Mouse (Mus musculus): ENCODE measurements at regions not wholly inside any gene's neighbourhood (a gene's known extent, or its start where the extent isn't known, plus 50 kb on each side); places are given as distances from the start of the nearest gene placed in this dataset.

DNA sequence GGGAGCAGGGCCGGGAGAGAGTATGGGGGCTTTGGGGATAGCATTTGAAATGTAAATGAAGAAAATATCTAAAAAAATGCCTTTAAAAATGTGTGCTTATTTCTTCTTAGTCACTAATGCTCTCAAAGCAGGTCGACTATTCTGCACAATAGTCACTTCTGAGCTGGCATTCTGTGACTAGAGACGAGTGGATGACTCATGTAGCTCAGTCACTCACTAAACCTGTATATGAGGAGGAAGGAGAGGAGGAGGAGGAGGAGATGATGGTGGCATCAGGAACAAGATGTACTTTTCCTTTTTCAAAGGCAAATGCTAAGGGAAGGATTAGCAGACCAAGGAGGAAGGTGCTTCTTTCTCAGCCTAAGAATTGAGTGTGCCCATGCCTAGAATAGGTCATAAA, 276.0 kb upstream of the Myo3a start:
- Histone ChIP-seq H3K79me2 (ENCODE audit: control insufficient read depth, insufficient read depth) (no peaks in the 10 kb centered on the region), H3K4me3 (no peak overlapping the region), H3ac (ENCODE audit: control insufficient read depth, insufficient read length) (no peak overlapping the region), H3K27me3 (ENCODE audit: control insufficient read depth, insufficient read depth, insufficient read length) (no peaks in the 10 kb centered on the region), H3K36me3 (ENCODE audit: control insufficient read depth, insufficient read depth) (no peaks in the 10 kb centered on the region), H3K4me2 (ENCODE audit: low read depth) (no peak overlapping the region)
- TF ChIP-seq MYOG (IDR thresholded peaks at IDR 0.05; ENCODE audit: control insufficient read depth in 1 of 3, insufficient read depth in 1 of 3, insufficient read length in 2 of 3, low read depth in 2 of 3): no peak
- TF ChIP-seq USF1 (IDR thresholded peaks at IDR 0.05; ENCODE audit: low read depth): no peak
- no peak for TF ChIP-seq MAX (IDR thresholded peaks at IDR 0.05; ENCODE audit: low read depth)
- TF ChIP-seq SRF (IDR thresholded peaks at IDR 0.05; ENCODE audit: control insufficient read depth, insufficient read length, low read depth): no peak
- no peak for TF ChIP-seq MYOD1 (IDR thresholded peaks at IDR 0.05; ENCODE audit: control insufficient read depth in 1 of 3, insufficient read length in 2 of 3, low read depth in 2 of 3)
- no peak for TF ChIP-seq POLR2A (IDR thresholded peaks at IDR 0.05; ENCODE audit: insufficient read length, low read depth)
- no peak for TF ChIP-seq CEBPB (IDR thresholded peaks at IDR 0.05; ENCODE audit: insufficient read depth, poor library complexity, severe bottlenecking)
- no peak for TF ChIP-seq REST (IDR thresholded peaks at IDR 0.05; ENCODE audit: insufficient read depth, insufficient read length)
- TF ChIP-seq E2F4 (IDR thresholded peaks at IDR 0.05; ENCODE audit: insufficient read depth): no peak
- no peak for TF ChIP-seq POLR2AphosphoS2 (IDR thresholded peaks at IDR 0.05; ENCODE audit: insufficient read length, low read depth)

DNA sequence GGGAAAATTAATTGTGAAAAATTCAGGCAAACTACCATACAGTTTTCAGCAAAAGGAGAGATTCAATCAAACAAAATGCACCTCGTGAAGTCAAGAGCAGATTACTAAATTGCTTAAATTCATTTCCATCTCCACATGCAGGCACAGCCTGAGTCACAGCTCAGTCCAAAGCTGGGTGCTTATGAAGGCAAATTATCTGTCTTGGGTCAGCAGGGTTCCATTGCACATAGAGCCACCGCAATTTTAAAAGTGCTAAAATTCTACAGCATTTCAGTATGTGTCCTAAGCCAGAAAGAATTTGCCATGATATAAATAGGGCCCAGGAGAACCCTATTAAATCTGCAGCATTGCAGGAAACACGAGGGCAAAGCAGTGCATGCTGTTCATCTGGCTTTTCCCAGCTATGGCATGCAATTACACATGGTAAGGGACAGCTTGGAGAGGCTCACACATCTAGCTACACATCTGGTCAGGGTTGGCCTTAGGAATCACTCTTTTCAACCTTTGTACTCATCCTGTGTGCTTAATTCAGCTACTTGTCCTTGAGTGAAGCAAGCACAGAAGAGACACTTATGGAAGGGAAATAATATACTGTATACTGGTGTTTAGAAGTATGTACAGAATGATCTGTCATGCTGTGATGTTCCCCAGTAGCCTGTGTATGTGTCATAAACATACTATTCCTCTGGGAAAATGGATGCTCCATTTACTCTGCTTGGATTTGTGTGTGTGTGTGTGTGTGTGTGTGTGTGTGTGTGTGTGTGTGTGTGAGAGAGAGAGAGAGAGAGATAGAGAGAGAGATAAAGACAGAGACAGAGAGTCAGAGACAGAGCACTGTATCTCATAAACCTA, 271.0 kb upstream of the Myo3a start:
- TF ChIP-seq REST (IDR thresholded peaks at IDR 0.05; ENCODE audit: insufficient read depth, insufficient read length): no peak

DNA sequence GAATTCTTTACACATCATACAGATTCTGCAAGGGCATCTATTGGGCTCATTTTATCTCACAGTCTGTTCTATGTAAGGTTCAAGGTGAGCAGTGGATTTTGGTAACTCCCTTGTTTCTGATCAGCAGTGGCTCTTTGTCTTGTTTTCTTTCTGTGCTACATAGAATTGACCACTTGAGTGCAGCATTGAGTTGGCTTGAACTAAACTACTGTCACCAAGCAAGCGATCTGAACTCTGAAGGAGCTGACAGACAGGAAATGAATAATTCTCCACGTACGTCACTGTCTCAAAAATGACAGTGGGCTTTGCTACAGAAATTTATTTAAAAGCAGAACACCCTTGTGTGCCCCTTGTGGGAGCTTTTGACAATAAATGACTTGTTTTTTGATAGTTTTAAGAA, 268.9 kb upstream of the Myo3a start:
- no peak overlapping the region for H3K4me3 ChIP-seq
- TF ChIP-seq SRF (IDR thresholded peaks at IDR 0.05; ENCODE audit: control insufficient read depth, insufficient read length, low read depth): no peak
- TF ChIP-seq USF1 (IDR thresholded peaks at IDR 0.05; ENCODE audit: low read depth): no peak
- TF ChIP-seq POLR2A (IDR thresholded peaks at IDR 0.05; ENCODE audit: insufficient read length, low read depth): no peak
- no peak for TF ChIP-seq TCF12 (IDR thresholded peaks at IDR 0.05; ENCODE audit: insufficient read depth, poor library complexity, severe bottlenecking)
- no peak for TF ChIP-seq MAX (IDR thresholded peaks at IDR 0.05; ENCODE audit: low read depth)
- no peak for TF ChIP-seq MYOD1 (IDR thresholded peaks at IDR 0.05; ENCODE audit: control insufficient read depth in 1 of 3, insufficient read length in 2 of 3, low read depth in 2 of 3)
- no peak for TF ChIP-seq MYOG (IDR thresholded peaks at IDR 0.05; ENCODE audit: control insufficient read depth in 1 of 3, insufficient read depth in 1 of 3, insufficient read length in 2 of 3, low read depth in 2 of 3)
- no peak for TF ChIP-seq E2F4 (IDR thresholded peaks at IDR 0.05; ENCODE audit: insufficient read depth)
- no peak for TF ChIP-seq POLR2AphosphoS2 (IDR thresholded peaks at IDR 0.05; ENCODE audit: insufficient read length, low read depth)
- TF ChIP-seq REST (IDR thresholded peaks at IDR 0.05; ENCODE audit: insufficient read depth, insufficient read length): no peak
- no peak for TF ChIP-seq TCF3 (IDR thresholded peaks at IDR 0.05; ENCODE audit: insufficient read length, low read depth)
- TF ChIP-seq CEBPB (IDR thresholded peaks at IDR 0.05; ENCODE audit: insufficient read depth, poor library complexity, severe bottlenecking): no peak
- peak overlapping the region; percentile 50 for H3K4me2 ChIP-seq (ENCODE audit: low read depth)
- no peaks in the 10 kb centered on the region for H3K27me3 ChIP-seq (ENCODE audit: control insufficient read depth, insufficient read depth, insufficient read length)
- no peaks in the 10 kb centered on the region for H3K79me2 ChIP-seq (ENCODE audit: control insufficient read depth, insufficient read depth)
- H3ac ChIP-seq (ENCODE audit: control insufficient read depth, insufficient read length): no peak overlapping the region
- no peaks in the 10 kb centered on the region for H3K36me3 ChIP-seq (ENCODE audit: control insufficient read depth, insufficient read depth)

More for the DNA sequence above, 271.0 kb upstream of the Myo3a start:
- Histone ChIP-seq H3ac (ENCODE audit: control insufficient read depth, insufficient read length) (no peak overlapping the region), H3K27me3 (ENCODE audit: control insufficient read depth, insufficient read depth, insufficient read length) (no peaks in the 10 kb centered on the region), H3K4me3 (no peak overlapping the region), H3K79me2 (ENCODE audit: control insufficient read depth, insufficient read depth) (no peaks in the 10 kb centered on the region), H3K4me2 (ENCODE audit: low read depth) (no peak overlapping the region), H3K36me3 (ENCODE audit: control insufficient read depth, insufficient read depth) (no peaks in the 10 kb centered on the region)

DNA sequence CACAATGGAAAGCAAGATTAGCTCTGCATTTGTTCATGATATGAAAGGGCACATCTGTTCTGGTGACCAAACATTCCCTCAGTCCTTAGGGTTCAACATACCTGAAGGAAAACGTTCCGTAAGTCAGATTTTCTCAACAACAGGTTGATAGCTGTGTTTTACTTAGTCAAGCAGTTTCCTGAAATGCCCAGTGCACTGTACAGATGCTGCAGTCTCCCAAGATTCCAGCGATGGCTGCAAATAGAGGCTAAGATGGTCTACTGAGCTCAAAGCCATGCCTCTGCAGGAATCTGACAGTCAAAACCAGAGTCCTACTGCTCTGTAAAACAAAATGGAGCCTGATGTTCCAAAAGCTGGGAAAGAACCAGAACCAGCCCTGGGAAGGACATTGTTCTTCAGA, 268.5 kb upstream of the Myo3a start:
- no peak overlapping the region for H3K4me3 ChIP-seq

DNA sequence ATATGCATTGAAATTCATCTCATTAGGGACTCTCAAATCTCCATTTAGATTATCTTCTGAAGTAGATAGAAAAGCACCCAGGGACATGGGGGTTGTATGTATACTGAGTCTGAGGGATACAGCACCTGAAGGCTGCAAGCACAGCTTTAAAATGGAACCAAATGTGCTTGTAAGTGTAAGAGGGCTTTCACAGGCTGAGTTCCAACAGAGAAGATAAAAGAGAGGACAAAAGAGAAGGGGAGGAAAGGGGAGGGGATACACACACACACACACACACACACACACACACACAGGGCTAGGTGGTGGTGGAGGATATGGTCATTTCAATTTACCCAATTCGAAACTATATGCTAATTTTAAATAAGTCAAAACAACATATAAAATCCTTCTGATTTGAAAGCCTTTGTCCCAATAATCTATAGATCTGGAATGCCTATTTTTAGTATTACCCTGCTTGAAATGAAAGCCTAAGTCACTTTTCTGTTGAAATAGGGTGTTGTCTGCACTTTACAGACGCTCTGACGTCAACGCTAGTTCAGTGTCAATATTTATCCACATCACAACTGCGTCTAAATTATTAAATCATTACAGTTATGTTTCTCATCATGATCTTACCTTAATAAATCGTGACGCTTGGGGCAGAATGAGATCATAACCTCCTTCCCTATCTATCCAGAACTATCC, 263.8 kb upstream of the Myo3a start:
- Histone ChIP-seq H3K36me3 (ENCODE audit: control insufficient read depth, insufficient read depth) (no peaks in the 10 kb centered on the region), H3K4me2 (ENCODE audit: low read depth) (no peak overlapping the region), H3K27me3 (ENCODE audit: control insufficient read depth, insufficient read depth, insufficient read length) (no peaks in the 10 kb centered on the region), H3K79me2 (ENCODE audit: control insufficient read depth, insufficient read depth) (no peaks in the 10 kb centered on the region), H3ac (ENCODE audit: control insufficient read depth, insufficient read length) (no peak overlapping the region), H3K4me3 (no peak overlapping the region)
- TF ChIP-seq TCF3 (IDR thresholded peaks at IDR 0.05; ENCODE audit: insufficient read length, low read depth): no peak
- TF ChIP-seq REST (IDR thresholded peaks at IDR 0.05; ENCODE audit: insufficient read depth, insufficient read length): no peak
- no peak for TF ChIP-seq POLR2AphosphoS2 (IDR thresholded peaks at IDR 0.05; ENCODE audit: insufficient read length, low read depth)
- TF ChIP-seq USF1 (IDR thresholded peaks at IDR 0.05; ENCODE audit: low read depth): no peak
- no peak for TF ChIP-seq CEBPB (IDR thresholded peaks at IDR 0.05; ENCODE audit: insufficient read depth, poor library complexity, severe bottlenecking)
- no peak for TF ChIP-seq POLR2A (IDR thresholded peaks at IDR 0.05; ENCODE audit: insufficient read length, low read depth)
- no peak for TF ChIP-seq E2F4 (IDR thresholded peaks at IDR 0.05; ENCODE audit: insufficient read depth)

More for the DNA sequence above, 268.5 kb upstream of the Myo3a start:
- H3K4me2 ChIP-seq (ENCODE audit: low read depth): peak overlapping the region; percentile 50
- no peaks in the 10 kb centered on the region for H3K27me3 ChIP-seq (ENCODE audit: control insufficient read depth, insufficient read depth, insufficient read length)
- H3ac ChIP-seq (ENCODE audit: control insufficient read depth, insufficient read length): no peak overlapping the region
- H3K36me3 ChIP-seq (ENCODE audit: control insufficient read depth, insufficient read depth): no peaks in the 10 kb centered on the region
- TF ChIP-seq TCF12 (IDR thresholded peaks at IDR 0.05; ENCODE audit: insufficient read depth, poor library complexity, severe bottlenecking): no peak
- TF ChIP-seq E2F4 (IDR thresholded peaks at IDR 0.05; ENCODE audit: insufficient read depth): no peak
- no peaks in the 10 kb centered on the region for H3K79me2 ChIP-seq (ENCODE audit: control insufficient read depth, insufficient read depth)

Data from myocyte (in vitro differentiated cells).